Mouse (Mus musculus): ENCODE measurements around the gene Rad51ap2. TPM values are rescaled to one million over a fixed set of nuclear protein-coding genes. Genes with fewer than 3 reads are reported as not detected.

Gene Rad51ap2
- total RNA-seq (2022): 1 to 10 TPM; 2.6 to 3.2 (median 2.8) TPM

- DNase-seq (ENCODE audit: low spot score in 2 of 2): peak; percentile 54 to 85
These were observed at the start of gene Rad51ap2 for GRCm38 (mm10) chr12:11455549-11456194. TSS of gene Rad51ap2 (plus strand) at chr12:11456079.

- no peak for DNase-seq (ENCODE audit: low spot score in 2 of 2)
These were observed 48.2 kb upstream of the Rad51ap2 start for GRCm38 (mm10) chr12:11407679-11408078.

- no peak for DNase-seq (ENCODE audit: low spot score in 2 of 2)
These were observed 37.8 kb upstream of the Rad51ap2 start for GRCm38 (mm10) chr12:11418112-11418511.

GRCm38 (mm10) chr12:11427396-11427795, 28.5 kb upstream of the Rad51ap2 start:
- DNase-seq (ENCODE audit: low spot score in 2 of 2): no peak

GRCm38 (mm10) chr12:11433126-11433525, 22.8 kb upstream of the Rad51ap2 start:
- no peak for DNase-seq (ENCODE audit: low spot score in 2 of 2)

- peak in 1 of 2 experiments; percentile 13 for DNase-seq (ENCODE audit: low spot score in 2 of 2)
These were observed 22.2 kb upstream of the Rad51ap2 start for GRCm38 (mm10) chr12:11433716-11434115.

- DNase-seq (ENCODE audit: low spot score in 2 of 2): no peak
These were observed 21.4 kb upstream of the Rad51ap2 start for GRCm38 (mm10) chr12:11434446-11434845.

GRCm38 (mm10) chr12:11435246-11436022, 20.4 kb upstream of the Rad51ap2 start:
- DNase-seq (ENCODE audit: low spot score in 2 of 2): no peak

- peak in 1 of 2 experiments; percentile 14 for DNase-seq (ENCODE audit: low spot score in 2 of 2)
These were observed 19.9 kb upstream of the Rad51ap2 start for GRCm38 (mm10) chr12:11436023-11436350.

- DNase-seq (ENCODE audit: low spot score in 2 of 2): peak; percentile 79 to 94
These were observed 19.2 kb upstream of the Rad51ap2 start, which contains the start of gene Vsnl1 for GRCm38 (mm10) chr12:11436497-11437265. TSS of gene Vsnl1 (minus strand) at chr12:11436613.

- DNase-seq (ENCODE audit: low spot score in 2 of 2): peak; percentile 53 to 79
These were observed 18.5 kb upstream of the Rad51ap2 start for GRCm38 (mm10) chr12:11437266-11437906.

GRCm38 (mm10) chr12:11437907-11438447, 17.9 kb upstream of the Rad51ap2 start:
- DNase-seq (ENCODE audit: low spot score in 2 of 2): no peak

- DNase-seq (ENCODE audit: low spot score in 2 of 2): no peak
These were observed 1.7 kb upstream of the Rad51ap2 start for GRCm38 (mm10) chr12:11454146-11454545.

GRCm38 (mm10) chr12:11456213-11456612, 334 bp downstream of the Rad51ap2 start:
- peak in 1 of 2 experiments; percentile 13 for DNase-seq (ENCODE audit: low spot score in 2 of 2)

GRCm38 (mm10) chr12:11456632-11457031, 753 bp downstream of the Rad51ap2 start:
- DNase-seq (ENCODE audit: low spot score in 2 of 2): no peak

Other genes with a start within 250 kb of the Rad51ap2 start
- gene Msgn1, start 247.1 kb upstream of the Rad51ap2 start, total RNA-seq (2022): not detected
- gene Gen1, start 190.3 kb upstream of the Rad51ap2 start, total RNA-seq (2022): 1 to 10 TPM; 1.5 to 2.0 (median 1.8) TPM
- gene Smc6, start 190.2 kb upstream of the Rad51ap2 start, total RNA-seq (2022): 10 to 100 TPM; 28.5 to 37.1 (median 32.3) TPM
- 100 to 1,000 TPM; 592 to 668 (median 627) TPM for gene Vsnl1, start 19.5 kb upstream of the Rad51ap2 start, total RNA-seq (2022)